Mouse (Mus musculus): ENCODE measurements around the gene Vmn2r8.
"Not testable (repeated sequence)": the region's sequence is repeated elsewhere in the genome, so short reads cannot be mapped to it uniquely, and the experiment has no call there.

The Vmn2r8 gene

DNA sequence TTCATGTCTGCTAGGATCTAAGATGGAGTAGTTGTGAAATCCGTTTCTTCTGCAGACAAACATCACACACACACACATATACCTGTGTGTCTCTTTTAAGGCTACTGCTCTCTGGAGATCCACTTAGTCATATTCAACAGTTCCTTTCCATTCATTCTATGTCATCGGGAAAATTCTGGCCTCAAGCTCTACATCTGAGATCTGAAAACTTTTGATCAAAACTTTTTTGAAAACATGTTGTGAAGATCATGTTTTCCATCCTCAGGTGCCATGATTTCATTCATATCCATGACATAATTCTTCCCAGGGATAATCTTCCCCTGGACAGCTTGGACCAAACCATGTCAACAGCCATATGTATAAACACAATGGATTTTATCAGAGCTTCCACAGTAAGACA lies at the start of gene Vmn2r8:
TSS of gene Vmn2r8 (minus strand) at position 101 of the 400 bp plus-strand sequence.
- not testable (repeated sequence) for DNase-seq

DNA sequence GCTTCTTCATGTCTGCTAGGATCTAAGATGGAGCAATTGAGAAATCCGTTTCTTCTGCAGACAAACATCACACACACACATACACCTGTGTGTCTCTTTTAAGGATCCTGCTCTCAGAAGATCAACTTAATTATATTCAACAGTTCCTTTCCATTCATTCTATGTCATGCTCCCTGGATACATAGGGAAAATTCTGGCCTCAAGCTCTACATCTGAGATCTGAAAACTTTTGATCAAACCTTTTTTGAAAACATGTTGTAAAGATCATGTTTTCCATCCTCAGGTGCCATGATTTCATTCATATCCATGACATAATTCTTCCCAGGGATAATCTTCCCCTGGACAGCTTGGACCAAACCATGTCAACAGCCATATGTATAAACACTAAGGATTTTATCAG lies 43.9 kb upstream of the Vmn2r8 start, which contains the start of gene Vmn2r9:
TSS of gene Vmn2r9 (minus strand) at position 101 of the 400 bp plus-strand sequence.
- not testable (repeated sequence) for DNase-seq

DNA sequence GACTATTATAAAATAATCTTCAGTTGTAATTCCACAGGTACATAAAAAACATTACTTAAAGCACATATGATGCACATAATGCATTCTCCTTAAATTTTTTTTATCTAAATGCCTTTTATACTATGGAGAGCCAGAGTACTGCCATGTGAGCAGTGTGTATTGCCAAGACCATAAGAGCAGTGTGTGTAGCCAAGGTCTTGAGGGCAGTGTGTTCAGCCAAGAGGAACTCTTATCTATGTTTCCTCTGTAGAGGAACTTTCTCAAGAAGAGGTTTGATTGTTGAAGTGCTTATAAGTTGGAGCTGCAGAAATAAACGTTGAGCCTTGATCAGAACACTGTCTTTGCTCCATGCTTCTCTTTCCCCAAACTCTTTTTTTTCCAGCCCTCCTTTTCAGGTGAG lies 40.8 kb upstream of the Vmn2r8 start:
- no peak for DNase-seq

DNA sequence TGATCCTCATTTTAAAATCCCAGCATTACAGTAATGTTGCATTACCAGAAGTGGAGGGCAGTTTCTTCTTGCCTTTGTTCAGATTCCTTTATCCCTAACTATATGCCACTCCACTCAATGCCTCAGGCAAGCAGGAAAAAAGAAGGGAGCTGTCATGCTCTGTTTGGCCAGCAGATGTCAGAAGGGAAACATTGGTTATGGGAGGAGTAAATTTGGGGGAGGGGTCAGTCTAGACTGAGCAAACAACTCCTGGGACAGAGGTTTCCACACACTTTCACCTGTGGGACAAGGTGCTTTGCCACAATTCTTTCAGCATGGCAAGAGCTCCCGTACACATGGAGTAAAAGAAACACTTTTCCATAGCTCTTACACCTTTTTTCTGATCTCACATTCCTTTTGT lies 27.5 kb upstream of the Vmn2r8 start:
- no peak for DNase-seq

DNA sequence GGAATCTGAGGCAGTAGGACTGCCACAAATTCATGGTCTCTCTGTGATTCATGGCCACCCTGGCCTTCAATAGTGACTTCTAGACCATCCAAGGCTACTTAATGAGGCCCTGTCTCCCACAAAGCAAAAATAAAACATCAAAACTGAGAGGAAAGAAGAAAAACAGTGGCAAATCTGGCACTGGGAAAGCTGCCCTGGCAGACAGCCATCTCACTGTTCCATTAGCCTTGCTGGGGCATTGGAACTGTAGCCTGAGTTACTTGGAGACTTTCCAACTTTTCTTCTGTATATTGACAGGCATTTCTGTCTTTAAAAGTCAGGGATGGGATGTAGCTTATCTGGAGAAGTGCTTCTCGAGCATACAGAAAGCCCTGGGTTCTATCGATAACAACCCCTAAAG lies 14.6 kb upstream of the Vmn2r8 start:
- DNase-seq = no peak

DNA sequence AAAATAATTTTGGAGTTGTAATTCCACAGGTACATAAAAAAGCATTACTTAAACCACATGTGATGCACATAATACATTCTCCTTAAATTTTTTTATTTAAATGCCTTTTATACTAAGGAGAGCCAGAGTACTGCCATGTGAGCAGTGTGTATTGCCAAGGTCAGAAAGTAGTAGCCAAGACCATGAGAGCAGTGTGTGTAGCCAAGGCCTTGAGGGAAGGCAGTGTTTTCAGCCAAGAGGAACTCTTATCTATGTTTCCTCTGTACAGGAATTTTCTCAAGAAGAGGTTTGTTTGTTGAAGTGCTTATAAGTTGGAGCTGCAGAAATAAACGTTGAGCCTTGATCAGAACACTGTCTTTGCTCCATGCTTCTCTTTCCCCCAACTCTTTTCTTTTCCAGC lies 5.0 kb downstream of the Vmn2r8 start:
- DNase-seq = no peak

DNA sequence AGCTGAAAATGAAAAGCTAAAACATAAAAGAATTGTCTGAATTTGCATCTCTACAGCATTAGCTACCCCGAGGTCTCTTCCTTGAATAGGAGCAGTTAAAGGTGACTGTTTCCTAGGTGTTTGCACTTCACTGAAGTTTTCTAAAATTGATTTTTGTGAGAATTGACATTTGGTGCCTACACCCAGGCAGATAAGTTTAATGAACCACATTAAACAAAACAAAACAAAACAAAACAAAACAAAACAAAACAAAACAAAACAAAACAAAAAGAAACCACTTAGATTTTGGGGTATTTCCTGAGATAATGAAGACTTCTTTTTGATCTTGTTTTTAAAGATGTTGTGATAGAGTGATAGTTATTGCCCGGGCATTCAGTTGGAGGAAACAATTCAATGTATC lies 13.4 kb downstream of the Vmn2r8 start, which contains the start of gene Tmed11:
TSS of gene Tmed11 (minus strand) at position 101 of the 400 bp plus-strand sequence.
- not testable (repeated sequence) for DNase-seq

DNA sequence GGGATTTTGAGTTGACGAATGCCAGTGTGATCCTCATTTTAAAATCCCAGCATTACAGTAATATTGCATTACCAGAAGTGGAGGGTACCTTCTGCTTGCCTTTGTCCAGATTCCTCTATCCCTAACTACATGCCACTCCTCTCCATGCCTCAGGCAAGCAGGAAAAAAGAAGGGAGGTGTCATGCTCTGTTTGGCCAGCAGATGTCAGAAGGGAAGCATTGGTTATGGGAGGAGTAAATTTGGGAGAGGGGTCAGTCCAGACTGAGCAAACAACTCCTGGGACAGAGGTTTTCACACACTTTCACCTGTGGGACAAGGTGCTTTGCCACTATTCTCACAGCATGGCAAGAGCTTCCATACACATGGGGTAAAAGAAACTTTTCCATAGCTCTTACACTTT lies 18.3 kb downstream of the Vmn2r8 start:
- DNase-seq = not testable (repeated sequence)

DNA sequence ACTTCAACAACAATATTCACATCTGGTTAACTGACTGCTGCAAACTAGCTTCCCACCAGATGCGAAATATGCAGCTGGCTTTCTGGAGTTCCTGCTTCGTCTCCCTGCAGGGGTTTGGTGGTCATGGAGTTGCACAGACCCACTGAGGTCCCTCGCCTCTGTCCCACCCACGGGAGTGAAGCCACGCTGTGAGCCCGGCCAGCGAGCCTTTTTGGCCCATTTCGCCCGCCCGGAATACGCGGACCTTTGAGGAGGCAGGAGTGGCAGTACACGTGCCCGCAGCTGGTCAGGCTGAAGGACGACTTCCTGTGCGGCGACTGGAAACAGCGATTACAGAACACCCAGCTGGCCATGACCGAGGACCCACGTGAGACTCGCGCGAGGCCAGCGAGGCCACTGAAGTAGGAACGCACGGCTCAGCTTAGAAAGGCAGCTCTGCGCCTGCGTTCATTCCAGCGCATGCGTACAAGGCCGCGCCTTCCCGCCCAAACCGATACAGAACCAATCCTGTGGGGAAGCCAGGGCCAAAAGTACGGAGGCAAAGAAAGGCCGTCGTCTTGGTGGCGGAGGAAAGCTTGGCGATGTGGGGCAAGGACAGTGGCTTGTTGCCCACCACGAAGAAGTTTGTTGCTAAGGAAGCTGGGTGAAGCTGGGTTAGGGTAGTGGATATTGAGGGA lies 33.9 kb downstream of the Vmn2r8 start, which contains the start of gene Rnf212:
TSS of gene Rnf212 (minus strand) at position 353 of the 677 bp plus-strand sequence.
- DNase-seq = no peak

DNA sequence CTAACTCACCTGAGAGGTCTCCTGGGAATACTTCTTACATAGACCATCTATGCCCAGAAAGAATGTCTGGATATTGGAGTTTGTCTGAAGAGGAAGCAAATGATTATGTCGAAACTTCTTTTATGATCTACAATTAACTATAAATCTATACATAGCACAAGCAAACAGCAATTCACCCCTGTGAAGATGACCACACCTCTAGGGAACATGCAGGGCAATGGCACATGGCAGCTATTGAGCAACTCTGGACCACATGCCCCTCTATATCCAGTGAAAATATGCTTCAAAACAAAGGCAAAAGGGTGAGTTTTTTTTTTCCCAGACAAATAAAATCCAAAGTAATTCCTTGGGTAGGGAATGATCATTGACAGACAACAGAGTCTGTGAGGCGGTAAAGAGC lies 48.6 kb downstream of the Vmn2r8 start:
- no peak for DNase-seq

DNA sequence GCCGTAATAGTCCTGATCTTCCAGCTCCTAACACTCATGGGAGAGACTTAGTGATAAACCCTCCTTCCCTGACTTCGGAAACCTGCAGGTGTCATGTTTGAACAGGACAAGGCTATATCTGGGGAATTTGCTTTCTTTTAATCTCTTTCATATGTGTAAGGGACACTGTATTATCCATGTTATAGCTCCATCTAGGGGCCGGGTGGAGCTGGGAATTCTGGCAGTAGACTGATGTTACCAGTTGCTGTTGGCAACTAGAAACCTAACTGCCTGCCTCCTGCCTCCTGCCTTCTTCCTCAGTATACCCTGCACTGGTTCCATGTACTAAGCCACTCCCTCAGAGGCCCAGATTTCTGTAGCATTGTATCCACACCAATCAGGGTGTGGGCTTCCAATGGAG lies 50.3 kb downstream of the Vmn2r8 start:
- no peak for DNase-seq

DNA sequence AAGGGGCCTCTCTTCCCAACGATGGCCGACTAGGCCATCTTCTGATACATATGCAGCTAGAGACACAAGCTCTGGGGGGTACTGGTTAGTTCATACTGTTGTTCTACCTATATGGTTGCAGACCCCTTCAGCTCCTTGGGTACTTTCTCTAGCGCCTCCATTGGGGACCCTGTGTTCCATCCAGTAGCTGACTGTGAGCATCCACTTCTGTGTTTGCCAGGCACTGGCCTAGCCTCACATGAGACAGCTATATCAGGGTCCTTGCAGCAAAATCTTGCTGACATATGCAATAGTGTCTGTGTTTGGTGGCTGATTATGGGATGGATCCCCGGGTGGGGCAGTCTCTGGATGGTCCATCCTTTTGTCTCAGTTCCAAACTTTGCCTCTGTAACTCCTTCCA lies 57.4 kb downstream of the Vmn2r8 start:
- DNase-seq = not testable (repeated sequence)

DNA sequence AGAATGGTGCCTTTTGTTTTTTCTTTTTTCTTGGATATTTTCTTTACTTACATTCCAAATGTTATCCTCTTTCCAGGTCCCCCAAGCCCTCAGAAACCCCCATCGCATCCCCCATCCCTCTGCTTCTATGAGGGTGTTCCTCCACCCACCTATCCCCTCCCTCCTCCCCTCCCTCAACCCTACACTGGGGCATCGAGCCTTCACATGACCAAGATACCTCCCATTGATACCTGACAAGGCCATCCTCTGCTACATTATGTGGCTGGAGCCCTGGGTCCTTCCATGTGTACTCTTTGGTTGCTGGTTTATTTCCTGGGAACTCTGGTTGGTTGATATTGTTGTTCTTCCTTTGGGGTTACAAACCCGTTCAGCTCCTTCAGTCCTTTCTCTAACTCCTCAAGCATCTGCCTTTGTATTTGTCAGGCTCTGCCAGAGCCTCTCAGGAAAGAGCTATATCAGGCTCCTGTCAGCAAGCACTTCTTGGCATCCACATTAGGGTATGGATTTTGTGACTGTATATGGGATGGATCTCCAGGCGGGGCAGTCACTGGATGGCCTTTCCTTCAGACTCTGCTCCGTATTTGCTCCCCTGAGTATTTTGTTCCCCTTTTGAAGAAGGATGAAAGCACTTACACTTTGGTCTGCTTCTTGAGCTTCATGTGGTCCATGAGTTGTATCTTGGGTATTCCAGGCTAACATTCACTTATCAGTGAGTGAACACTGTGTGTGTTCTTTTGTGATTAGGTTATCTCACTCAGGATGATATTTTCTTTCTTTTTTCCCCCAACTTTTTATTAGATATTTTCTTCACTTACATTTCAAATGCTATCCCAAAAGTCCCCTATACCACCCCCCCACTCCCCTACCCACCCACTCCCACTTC lies 58.1 kb downstream of the Vmn2r8 start:
- DNase-seq = no peak

DNA sequence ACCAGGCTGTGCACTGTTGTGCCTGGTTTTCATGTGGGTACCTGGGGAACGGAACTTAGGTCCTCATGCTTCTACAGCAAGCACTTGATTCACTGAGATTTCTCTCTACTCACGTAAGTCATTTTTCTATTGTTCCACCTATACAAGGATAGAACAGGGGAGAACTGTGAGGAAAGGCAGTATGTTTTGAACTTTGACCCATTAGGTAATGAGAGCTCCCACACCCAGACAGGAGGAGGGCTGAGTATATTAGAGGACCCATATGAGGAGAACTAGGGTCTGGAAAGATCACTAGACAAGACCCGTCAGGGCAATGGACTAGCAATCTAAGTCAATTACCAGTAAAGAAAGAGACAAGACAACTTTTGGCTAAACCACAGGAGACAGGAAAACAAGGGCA lies 64.0 kb downstream of the Vmn2r8 start:
- DNase-seq = no peak

DNA sequence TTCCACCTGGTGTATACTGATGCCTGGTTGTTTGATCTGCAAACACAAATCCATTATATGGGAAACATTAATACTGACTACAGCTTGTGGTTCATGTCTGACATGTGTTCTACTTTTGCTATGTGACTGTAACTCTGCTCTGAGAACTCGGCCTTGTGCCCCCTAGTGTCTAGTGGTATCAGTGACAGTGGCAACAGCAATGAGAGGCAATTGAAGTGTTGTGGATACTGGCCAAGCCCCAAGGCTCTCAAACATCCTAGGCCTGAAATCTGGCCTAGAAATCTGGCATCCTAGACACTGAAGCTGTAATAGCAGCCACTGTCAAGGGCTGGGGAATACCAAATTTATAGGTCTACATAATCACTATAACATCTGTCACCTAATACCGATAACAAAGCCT lies 64.8 kb downstream of the Vmn2r8 start:
- no peak for DNase-seq

DNA sequence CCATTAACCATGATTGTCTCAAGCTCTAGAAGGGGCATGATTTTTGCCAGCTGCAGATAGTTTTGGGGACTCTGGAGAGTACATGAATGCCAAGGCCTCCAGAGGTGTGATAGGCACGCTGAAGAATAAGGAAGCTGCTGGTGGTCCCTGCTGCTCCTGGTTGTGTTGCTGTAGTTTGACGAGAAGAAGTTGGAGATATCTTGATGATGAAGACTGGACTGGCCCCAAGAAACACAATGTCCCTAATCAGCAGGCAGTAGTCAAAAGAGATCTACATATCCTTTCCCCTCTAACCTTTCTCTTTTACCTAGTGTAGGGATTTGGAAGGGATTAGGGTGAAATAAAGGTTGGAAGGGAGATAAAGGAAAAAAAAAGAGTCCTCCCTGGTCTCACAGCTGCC lies 66.1 kb downstream of the Vmn2r8 start:
- no peak for DNase-seq

DNA sequence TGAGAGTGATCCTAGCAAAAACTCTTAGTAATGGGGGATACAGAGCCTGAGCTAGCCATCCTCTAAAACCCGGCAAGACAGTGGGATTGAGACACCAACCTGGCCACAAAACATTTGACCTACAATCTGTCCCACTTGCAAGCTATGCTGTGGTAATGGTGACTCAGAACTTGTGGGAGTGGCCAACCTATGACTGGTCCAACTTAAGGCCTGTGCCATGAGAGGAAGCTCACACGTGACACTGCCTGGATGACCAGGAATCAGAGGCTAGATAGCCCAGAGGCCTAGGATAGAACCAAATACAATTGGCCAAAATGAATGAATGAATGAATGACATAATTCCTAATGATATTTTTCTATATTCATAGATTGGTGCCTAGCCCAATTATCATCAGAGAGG lies 66.8 kb downstream of the Vmn2r8 start:
- DNase-seq = no peak
